Mouse (Mus musculus): Measurements from ENCODE around the gene Sdcbp2. TPM values are rescaled to one million over a fixed set of nuclear protein-coding genes. Genes with fewer than 3 reads are reported as not detected.
"Not testable (repeated sequence)": the region's sequence is repeated elsewhere in the genome, so short reads cannot be mapped to it uniquely, and the experiment has no call there.

Sdcbp2 gene
- polyA plus RNA-seq, 1 experiment from 2014 or later, result 3.6 TPM

- ATAC-seq (ENCODE audit: insufficient number of reproducible peaks, insufficient read depth, low FRiP score, low read depth), result no peak
- Histone ChIP-seq H3K27ac (replicated peaks in 1 of 2; ENCODE audit: control insufficient read depth in 1 of 2, insufficient read depth in 1 of 2, low read depth in 2 of 2, low read length in 2 of 2) (no peak overlapping the region), H3K4me1 (ENCODE audit: control insufficient read depth in 2 of 2, insufficient read depth in 2 of 2, low read length in 2 of 2) (no peaks in the 10 kb centered on the region), H3K4me3 (ENCODE audit: control insufficient read depth in 1 of 2, insufficient read depth in 1 of 2, low read depth in 1 of 2, low read length in 2 of 2) (no peak overlapping the region), H3K9ac (ENCODE audit: low read length) (no peak overlapping the region), H3K9me3 (ENCODE audit: control insufficient read depth, low read length) (no peaks in the 10 kb centered on the region), H3K4me2 (ENCODE audit: low read length) (no peak overlapping the region), H3K36me3 (ENCODE audit: control insufficient read depth, insufficient read depth, low read length) (no peaks in the 10 kb centered on the region), H3K27me3 (ENCODE audit: control insufficient read depth, insufficient read depth, low read length) (no peaks in the 10 kb centered on the region)
- 65% methylated on average over 9 of the region's 9 CpGs for WGBS
These were observed 14.9 kb downstream of the Sdcbp2 start for GRCm38 (mm10) chr2:151587306-151587705.

DNA sequence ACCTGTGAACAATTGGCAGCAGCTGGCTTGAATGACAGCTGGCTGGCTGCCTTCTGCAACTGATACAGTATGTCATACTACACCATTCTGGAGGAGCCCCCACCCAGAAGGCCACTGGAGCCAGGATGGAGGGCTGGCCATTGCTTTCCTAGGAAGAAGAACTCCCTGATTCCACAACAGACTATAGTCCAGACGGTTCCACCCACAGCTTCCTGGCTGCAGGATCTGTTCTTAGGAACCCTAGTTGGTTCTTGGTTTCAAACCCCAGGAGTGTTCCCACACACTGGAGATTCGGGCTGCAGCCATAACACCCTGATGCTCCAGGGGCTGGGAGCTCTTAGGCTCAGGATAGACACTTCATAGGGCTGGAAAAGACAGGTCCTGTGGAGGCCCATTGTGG, 25.6 kb downstream of the Sdcbp2 start:
- WGBS, result 75% methylated on average over 2 of the region's 2 CpGs
- no peak overlapping the region for H3K9ac ChIP-seq (ENCODE audit: low read length)
- H3K4me3 ChIP-seq (ENCODE audit: control insufficient read depth in 1 of 2, insufficient read depth in 1 of 2, low read depth in 1 of 2, low read length in 2 of 2), result no peak overlapping the region
- no peak overlapping the region for H3K4me2 ChIP-seq (ENCODE audit: low read length)
- H3K36me3 ChIP-seq (ENCODE audit: control insufficient read depth, insufficient read depth, low read length), result no peaks in the 10 kb centered on the region
- H3K4me1 ChIP-seq (ENCODE audit: control insufficient read depth in 2 of 2, insufficient read depth in 2 of 2, low read length in 2 of 2), result no peaks in the 10 kb centered on the region
- ATAC-seq (ENCODE audit: insufficient number of reproducible peaks, insufficient read depth, low FRiP score, low read depth), result no peak
- peaks cover 4% of the 10 kb centered on the region for H3K27me3 ChIP-seq (ENCODE audit: control insufficient read depth, insufficient read depth, low read length)
- no peaks in the 10 kb centered on the region for H3K9me3 ChIP-seq (ENCODE audit: control insufficient read depth, low read length)
- no peak overlapping the region for H3K27ac ChIP-seq (replicated peaks in 1 of 2; ENCODE audit: control insufficient read depth in 1 of 2, insufficient read depth in 1 of 2, low read depth in 2 of 2, low read length in 2 of 2)

DNA sequence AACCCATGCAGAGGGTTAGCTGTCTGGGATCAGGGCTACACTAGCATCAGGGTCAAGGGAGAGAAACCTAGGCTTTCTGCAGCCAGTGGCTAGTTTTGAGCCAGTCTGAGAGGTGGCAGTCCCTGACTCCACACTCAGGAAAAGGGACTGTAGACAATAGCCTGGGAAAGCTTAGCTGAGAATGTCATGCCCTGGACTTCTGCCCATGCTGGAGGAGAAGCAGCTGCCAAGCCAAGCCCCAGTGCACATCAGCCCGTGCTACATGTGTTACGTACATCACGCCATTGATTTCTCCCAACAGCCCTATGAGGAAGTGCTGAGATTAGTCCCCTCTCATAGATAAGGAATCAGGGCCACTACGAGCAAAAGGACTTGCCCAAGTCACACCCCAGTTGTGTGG, 29.7 kb downstream of the Sdcbp2 start:
- H3K9me3 ChIP-seq (ENCODE audit: control insufficient read depth, low read length), result no peaks in the 10 kb centered on the region
- H3K4me1 ChIP-seq (ENCODE audit: control insufficient read depth in 2 of 2, insufficient read depth in 2 of 2, low read length in 2 of 2), result peaks cover 0 to 6% of the 10 kb centered on the region in 2 experiments; a peak in 3 of 4 replicates
- WGBS, result 35% methylated on average over 4 of the region's 4 CpGs
- H3K27me3 ChIP-seq (ENCODE audit: control insufficient read depth, insufficient read depth, low read length), result peaks cover 4% of the 10 kb centered on the region
- H3K4me2 ChIP-seq (ENCODE audit: low read length), result no peak overlapping the region
- H3K27ac ChIP-seq (replicated peaks in 1 of 2; ENCODE audit: control insufficient read depth in 1 of 2, insufficient read depth in 1 of 2, low read depth in 2 of 2, low read length in 2 of 2), result no peak overlapping the region
- H3K4me3 ChIP-seq (ENCODE audit: control insufficient read depth in 1 of 2, insufficient read depth in 1 of 2, low read depth in 1 of 2, low read length in 2 of 2), result no peak overlapping the region
- H3K36me3 ChIP-seq (ENCODE audit: control insufficient read depth, insufficient read depth, low read length), result no peaks in the 10 kb centered on the region
- H3K9ac ChIP-seq (ENCODE audit: low read length), result no peak overlapping the region
- ATAC-seq (ENCODE audit: insufficient number of reproducible peaks, insufficient read depth, low FRiP score, low read depth), result no peak

DNA sequence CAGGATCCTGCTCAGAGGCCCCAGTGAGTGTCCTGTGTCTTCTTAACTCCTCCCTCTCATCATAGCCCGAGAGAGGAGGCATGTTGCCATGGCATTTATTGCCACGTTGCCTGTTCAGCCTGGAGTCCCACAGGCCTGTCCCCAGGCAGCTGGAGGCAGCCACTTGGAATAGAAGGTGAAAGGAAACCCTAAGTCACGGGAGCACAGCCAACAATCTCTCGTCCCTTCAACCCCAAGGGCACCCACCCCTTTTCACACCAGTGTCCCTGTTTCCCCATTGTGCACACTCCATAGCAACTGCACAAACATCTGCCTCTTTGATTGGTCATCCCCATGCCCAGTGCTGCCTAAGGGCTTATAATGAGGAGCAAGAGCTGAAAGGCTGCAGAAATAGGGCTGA, 31.2 kb downstream of the Sdcbp2 start:
- Histone ChIP-seq H3K4me1 (ENCODE audit: control insufficient read depth in 2 of 2, insufficient read depth in 2 of 2, low read length in 2 of 2) (peaks cover 0 to 6% of the 10 kb centered on the region in 2 experiments; a peak in 3 of 4 replicates), H3K4me2 (ENCODE audit: low read length) (no peak overlapping the region), H3K27me3 (ENCODE audit: control insufficient read depth, insufficient read depth, low read length) (peaks cover 7% of the 10 kb centered on the region), H3K36me3 (ENCODE audit: control insufficient read depth, insufficient read depth, low read length) (no peaks in the 10 kb centered on the region), H3K9ac (ENCODE audit: low read length) (no peak overlapping the region), H3K4me3 (ENCODE audit: control insufficient read depth in 1 of 2, insufficient read depth in 1 of 2, low read depth in 1 of 2, low read length in 2 of 2) (no peak overlapping the region), H3K27ac (replicated peaks in 1 of 2; ENCODE audit: control insufficient read depth in 1 of 2, insufficient read depth in 1 of 2, low read depth in 2 of 2, low read length in 2 of 2) (no peak overlapping the region), H3K9me3 (ENCODE audit: control insufficient read depth, low read length) (no peaks in the 10 kb centered on the region)
- WGBS, result 50% methylated on average over 4 of the region's 4 CpGs
- ATAC-seq (ENCODE audit: insufficient number of reproducible peaks, insufficient read depth, low FRiP score, low read depth), result no peak

DNA sequence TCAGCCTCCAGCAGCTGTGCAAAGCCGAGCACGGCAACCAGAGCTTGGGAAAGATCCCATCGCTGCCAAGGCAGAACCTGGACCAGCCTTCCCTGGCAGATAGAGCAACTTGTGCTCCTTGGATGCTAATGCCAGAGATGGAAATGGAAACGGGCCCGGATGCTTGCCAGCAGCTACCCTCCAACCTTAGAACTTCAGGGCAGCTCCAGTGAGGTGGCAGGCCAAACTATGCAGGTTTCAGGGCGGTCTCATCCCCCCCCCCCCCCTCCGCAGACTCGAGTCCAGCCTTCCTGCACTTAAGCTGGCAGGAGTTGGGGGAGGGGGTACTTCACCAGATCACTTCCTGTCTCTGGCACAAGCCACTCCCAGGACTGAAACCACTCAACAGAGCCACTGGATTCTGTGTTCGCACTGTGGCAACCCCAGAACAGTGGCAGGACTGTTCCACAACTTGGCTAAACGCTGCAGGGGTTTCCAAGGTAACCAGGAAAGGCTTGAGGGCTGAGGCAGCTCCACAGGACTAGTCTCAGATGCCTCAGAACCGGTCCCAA, 33.1 kb downstream of the Sdcbp2 start:
- peaks cover 0 to 6% of the 10 kb centered on the region in 2 experiments; a peak in 3 of 4 replicates for H3K4me1 ChIP-seq (ENCODE audit: control insufficient read depth in 2 of 2, insufficient read depth in 2 of 2, low read length in 2 of 2)
- no peaks in the 10 kb centered on the region for H3K9me3 ChIP-seq (ENCODE audit: control insufficient read depth, low read length)
- no peak overlapping the region for H3K4me2 ChIP-seq (ENCODE audit: low read length)
- H3K4me3 ChIP-seq (ENCODE audit: control insufficient read depth in 1 of 2, insufficient read depth in 1 of 2, low read depth in 1 of 2, low read length in 2 of 2), result no peak overlapping the region
- H3K36me3 ChIP-seq (ENCODE audit: control insufficient read depth, insufficient read depth, low read length), result no peaks in the 10 kb centered on the region
- no peak overlapping the region for H3K27ac ChIP-seq (replicated peaks in 1 of 2; ENCODE audit: control insufficient read depth in 1 of 2, insufficient read depth in 1 of 2, low read depth in 2 of 2, low read length in 2 of 2)
- 34% methylated on average over 10 of the region's 11 CpGs for WGBS
- peaks cover 7% of the 10 kb centered on the region; the same call in 1 of the 2 replicates for H3K27me3 ChIP-seq (ENCODE audit: control insufficient read depth, insufficient read depth, low read length)
- H3K9ac ChIP-seq (ENCODE audit: low read length), result no peak overlapping the region
- peak; percentile 4; the same call in 1 of the 2 replicates for ATAC-seq (ENCODE audit: insufficient number of reproducible peaks, insufficient read depth, low FRiP score, low read depth)

GRCm38 (mm10) chr2:151608435-151608834, 36.0 kb downstream of the Sdcbp2 start:
- ATAC-seq (ENCODE audit: insufficient number of reproducible peaks, insufficient read depth, low FRiP score, low read depth), result no peak
- Histone ChIP-seq H3K27me3 (ENCODE audit: control insufficient read depth, insufficient read depth, low read length) (peaks cover 3% of the 10 kb centered on the region; the same call in 1 of the 2 replicates), H3K4me1 (ENCODE audit: control insufficient read depth in 2 of 2, insufficient read depth in 2 of 2, low read length in 2 of 2) (peaks cover 0 to 6% of the 10 kb centered on the region in 2 experiments; a peak in 3 of 4 replicates), H3K9ac (ENCODE audit: low read length) (no peak overlapping the region), H3K4me2 (ENCODE audit: low read length) (no peak overlapping the region), H3K9me3 (ENCODE audit: control insufficient read depth, low read length) (no peaks in the 10 kb centered on the region), H3K27ac (replicated peaks in 1 of 2; ENCODE audit: control insufficient read depth in 1 of 2, insufficient read depth in 1 of 2, low read depth in 2 of 2, low read length in 2 of 2) (no peak overlapping the region), H3K36me3 (ENCODE audit: control insufficient read depth, insufficient read depth, low read length) (no peaks in the 10 kb centered on the region), H3K4me3 (ENCODE audit: control insufficient read depth in 1 of 2, insufficient read depth in 1 of 2, low read depth in 1 of 2, low read length in 2 of 2) (no peak overlapping the region)
- 58% methylated on average over 1 of the region's 1 CpGs for WGBS

GRCm38 (mm10) chr2:151609974-151610373, 37.6 kb downstream of the Sdcbp2 start:
- no peaks in the 10 kb centered on the region for H3K36me3 ChIP-seq (ENCODE audit: control insufficient read depth, insufficient read depth, low read length)
- H3K4me3 ChIP-seq (ENCODE audit: control insufficient read depth in 1 of 2, insufficient read depth in 1 of 2, low read depth in 1 of 2, low read length in 2 of 2), result no peak overlapping the region
- peaks cover 0 to 6% of the 10 kb centered on the region in 2 experiments; a peak in 3 of 4 replicates for H3K4me1 ChIP-seq (ENCODE audit: control insufficient read depth in 2 of 2, insufficient read depth in 2 of 2, low read length in 2 of 2)
- ATAC-seq (ENCODE audit: insufficient number of reproducible peaks, insufficient read depth, low FRiP score, low read depth), result no peak
- no peak overlapping the region for H3K27ac ChIP-seq (replicated peaks in 1 of 2; ENCODE audit: control insufficient read depth in 1 of 2, insufficient read depth in 1 of 2, low read depth in 2 of 2, low read length in 2 of 2)
- H3K9me3 ChIP-seq (ENCODE audit: control insufficient read depth, low read length), result no peaks in the 10 kb centered on the region
- peaks cover 3% of the 10 kb centered on the region; the same call in 1 of the 2 replicates for H3K27me3 ChIP-seq (ENCODE audit: control insufficient read depth, insufficient read depth, low read length)
- WGBS, result 39% methylated on average over 3 of the region's 3 CpGs
- H3K4me2 ChIP-seq (ENCODE audit: low read length), result no peak overlapping the region
- no peak overlapping the region for H3K9ac ChIP-seq (ENCODE audit: low read length)

GRCm38 (mm10) chr2:151615779-151616178, 43.4 kb downstream of the Sdcbp2 start:
- H3K27me3 ChIP-seq (ENCODE audit: control insufficient read depth, insufficient read depth, low read length); H3K4me3 ChIP-seq (ENCODE audit: control insufficient read depth in 1 of 2, insufficient read depth in 1 of 2, low read depth in 1 of 2, low read length in 2 of 2); H3K4me1 ChIP-seq (ENCODE audit: control insufficient read depth in 2 of 2, insufficient read depth in 2 of 2, low read length in 2 of 2); H3K9me3 ChIP-seq (ENCODE audit: control insufficient read depth, low read length); H3K9ac ChIP-seq (ENCODE audit: low read length); H3K36me3 ChIP-seq (ENCODE audit: control insufficient read depth, insufficient read depth, low read length); ATAC-seq (ENCODE audit: insufficient number of reproducible peaks, insufficient read depth, low FRiP score, low read depth); H3K4me2 ChIP-seq (ENCODE audit: low read length); H3K27ac ChIP-seq (replicated peaks in 1 of 2; ENCODE audit: control insufficient read depth in 1 of 2, insufficient read depth in 1 of 2, low read depth in 2 of 2, low read length in 2 of 2): not testable (repeated sequence)
- 75% methylated on average over 6 of the region's 8 CpGs for WGBS
